8 mouse cellular contexts compared by ENCODE assay signal in genomic region chr13:17804058-17804841, GRCm38 (mm10). TPM values are rescaled to one million over a fixed set of nuclear protein-coding genes. Genes with fewer than 3 reads are reported as not detected.
DNase-seq lines count a peak whose midpoint lies in the region; ATAC-seq and TF ChIP-seq lines count a peak whose summit lies in the region.

No protein-coding gene starts in this region.

- H3K79me2 ChIP-seq in liver, adult 2 months (ENCODE audit: control insufficient read depth, insufficient read depth, low read length), result peaks cover 21% of the 10 kb centered on the region

- TF ChIP-seq POLR2A in liver, adult 2 months (IDR thresholded peaks at IDR 0.05; ENCODE audit: extremely low read depth, insufficient read depth, low read length), result no peak

- 0 out of 2 replicates have a peak, but pooled peaks cover 4% of the 10 kb centered on the region for H3K36me3 ChIP-seq in kidney, embryonic 14.5 days (ENCODE audit: control insufficient read depth, insufficient read depth, low read length)
- H3K36me3 ChIP-seq in liver, adult 2 months (ENCODE audit: control insufficient read depth, insufficient read depth, low read length), result peaks cover 4% of the 10 kb centered on the region; the same call in 1 of the 2 replicates
- H3K36me3 ChIP-seq in neural tube, embryonic 12.5 days, result no peaks in the 10 kb centered on the region

- peak overlapping the region; percentile 97 for H3K9ac ChIP-seq in kidney, embryonic 14.5 days (ENCODE audit: low read depth, low read length)
- H3K9ac ChIP-seq in liver, adult 2 months (ENCODE audit: low read depth, low read length), result peak overlapping the region; percentile 100
- H3K9ac ChIP-seq in neural tube, embryonic 12.5 days, result peak overlapping the region; percentile 99

- DNase-seq in layer of hippocampus, adult 11-12 months (ENCODE audit: low spot score), result peak; percentile 39
- DNase-seq in layer of hippocampus, adult 9-10 months (ENCODE audit: low spot score), result no peak
- peak; percentile 71 for DNase-seq in embryo, embryonic 9.5 days (ENCODE audit: extremely low spot score)
- peak; percentile 26 for DNase-seq in heart, adult 8-10 months (ENCODE audit: low spot score)
- DNase-seq in liver, adult 2 months (ENCODE audit: extremely low read depth, low read depth, low spot score), result no peak
- peak; percentile 76 for DNase-seq in testis, postnatal 10 days (ENCODE audit: low spot score)

- ATAC-seq in kidney, embryonic 14.5 days (ENCODE audit: low FRiP score, low TSS enrichment), result peak; percentile 40
- ATAC-seq in neural tube, embryonic 12.5 days (ENCODE audit: low FRiP score, low read depth), result peak; percentile 51

- no peaks in the 10 kb centered on the region for H3K9me3 ChIP-seq in kidney, embryonic 14.5 days (ENCODE audit: control insufficient read depth, low read length)
- H3K9me3 ChIP-seq in neural tube, embryonic 12.5 days, result no peaks in the 10 kb centered on the region

- 0% methylated on average over 72 of the region's 105 CpGs for WGBS in kidney, embryonic 14.5 days
- WGBS in liver, adult 2 months, result under 1% methylated on average over 101 of the region's 105 CpGs
- WGBS in neural tube, embryonic 12.5 days, result under 1% methylated on average over 105 of the region's 105 CpGs

- no peak for TF ChIP-seq CTCF in liver, adult 2 months (IDR thresholded peaks at IDR 0.05; ENCODE audit: low read depth, low read length)

- peak overlapping the region; percentile 82 for H3K4me2 ChIP-seq in kidney, embryonic 14.5 days (replicated peaks; ENCODE audit: low read depth, low read length)
- H3K4me2 ChIP-seq in neural tube, embryonic 12.5 days (replicated peaks), result peak overlapping the region; percentile 93

- H3K27ac ChIP-seq in kidney, embryonic 14.5 days (ENCODE audit: low read depth, low read length), result peak overlapping the region; percentile 97
- H3K27ac ChIP-seq in liver, adult 2 months (replicated peaks; ENCODE audit: insufficient read depth, low read depth, low read length), result peak overlapping the region; percentile 98
- H3K27ac ChIP-seq in neural tube, embryonic 12.5 days, result peak overlapping the region; percentile 96

- H3K4me3 ChIP-seq in kidney, embryonic 14.5 days (ENCODE audit: low read length), result peak overlapping the region; percentile 77
- H3K4me3 ChIP-seq in liver, adult 2 months (ENCODE audit: insufficient read depth, low read depth, low read length), result peak overlapping the region; percentile 98
- H3K4me3 ChIP-seq in neural tube, embryonic 12.5 days, result peak overlapping the region; percentile 100

- 0 out of 2 replicates have a peak, but pooled peaks cover 8% of the 10 kb centered on the region for H3K4me1 ChIP-seq in kidney, embryonic 14.5 days (ENCODE audit: control insufficient read depth, insufficient read depth, low read length)
- H3K4me1 ChIP-seq in liver, adult 2 months (ENCODE audit: control insufficient read depth, insufficient read depth, low read length), result peaks cover 10% of the 10 kb centered on the region
- peaks cover 6% of the 10 kb centered on the region for H3K4me1 ChIP-seq in neural tube, embryonic 12.5 days

- H3K27me3 ChIP-seq in kidney, embryonic 14.5 days (ENCODE audit: control insufficient read depth, insufficient read depth, low read length), result no peaks in the 10 kb centered on the region
- no peaks in the 10 kb centered on the region for H3K27me3 ChIP-seq in liver, adult 2 months (ENCODE audit: control insufficient read depth, insufficient read depth, low read length)
- H3K27me3 ChIP-seq in neural tube, embryonic 12.5 days (replicated peaks), result no peaks in the 10 kb centered on the region

RNA-seq across cellular contexts. Expression of gene Cdk13, which starts 0.6 kb away (rescaled TPM):
- total RNA-seq in heart, adult 8-10 months (2022), result 10 to 100 TPM; 23.0 to 24.9 (median 24.0) TPM
- 26.3 and 27.9 TPM in 2 replicates for polyA plus RNA-seq in kidney, embryonic 14.5 days (2014; fragmentation: Nextera tagmentation; extraction: Ambion mirVana)
- 20.9 and 25.6 TPM in 2 replicates for total RNA-seq in liver, adult 2 months (2014; rRNA removed)
- polyA plus RNA-seq in liver, adult 2 months (2012; rRNA removed), result 13.7 and 15.2 TPM in 2 replicates
- 20.6 and 26.1 TPM in 2 replicates for polyA plus RNA-seq in neural tube, embryonic 12.5 days (2016; fragmentation: Nextera tagmentation; extraction: Ambion mirVana)

Comparison
In these comparisons a context has a peak if more than half of its experiments do, and no peak if none do; other contexts are left out.
1. DNase-seq: peak in layer of hippocampus, adult 11-12 months (single experiment), embryo, embryonic 9.5 days (single experiment), heart, adult 8-10 months (single experiment) and testis, postnatal 10 days (single experiment); none in layer of hippocampus, adult 9-10 months (single experiment) and liver, adult 2 months (single experiment).
2. Peak in every context shown above with its lines, with median percentiles within 50 percentile points of each other: H3K27ac ChIP-seq, H3K4me3 ChIP-seq and H3K9ac ChIP-seq.